Mouse (Mus musculus): Measurements from ENCODE around the gene Phactr3.
A peak's percentile ranks its signal among the peaks of the same experiment; 100 is the strongest.

Phactr3 gene

DNA sequence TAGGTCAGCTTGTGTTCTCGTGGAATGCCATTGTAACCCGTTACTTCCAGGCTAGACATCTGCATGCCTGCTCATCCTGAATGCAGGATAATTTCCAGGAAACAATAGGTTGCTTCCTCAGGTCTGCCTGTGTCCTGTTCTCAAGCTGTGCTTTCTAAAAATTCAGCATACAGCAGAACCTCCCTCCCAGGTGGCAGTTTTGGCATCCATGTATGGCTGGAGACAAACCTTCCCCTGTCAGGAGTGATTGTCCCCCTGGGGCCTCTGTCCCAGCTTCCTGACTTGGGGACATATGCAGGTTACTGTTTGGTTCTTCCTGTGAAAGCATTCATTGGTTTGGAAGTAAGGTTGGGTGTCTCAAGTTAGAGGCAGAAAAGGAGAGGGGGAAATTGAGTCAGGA is 74.7 kb downstream of the Phactr3 start:
- no peak for DNase-seq (ENCODE audit: low spot score in 2 of 2)

DNA sequence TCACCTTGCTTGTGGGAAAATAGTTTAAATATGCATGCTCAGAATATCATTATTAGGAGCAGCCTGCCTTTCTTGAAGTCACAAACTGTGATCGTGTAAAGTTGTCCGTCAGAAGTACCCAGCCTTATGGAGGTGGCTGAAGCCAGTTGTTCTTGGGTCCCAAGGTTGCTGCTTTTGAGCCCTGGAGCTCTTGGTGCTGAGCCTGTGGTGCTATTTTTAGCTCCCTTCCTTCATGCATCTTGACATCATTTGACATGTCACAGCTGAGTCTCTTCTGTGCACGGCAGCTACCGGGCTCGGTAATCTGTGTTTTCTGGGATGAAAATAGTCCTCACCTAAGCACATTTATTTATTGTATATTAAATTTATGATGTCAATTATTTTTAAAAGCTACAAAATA is 76.1 kb downstream of the Phactr3 start:
- no peak for DNase-seq (ENCODE audit: low spot score in 2 of 2)

DNA sequence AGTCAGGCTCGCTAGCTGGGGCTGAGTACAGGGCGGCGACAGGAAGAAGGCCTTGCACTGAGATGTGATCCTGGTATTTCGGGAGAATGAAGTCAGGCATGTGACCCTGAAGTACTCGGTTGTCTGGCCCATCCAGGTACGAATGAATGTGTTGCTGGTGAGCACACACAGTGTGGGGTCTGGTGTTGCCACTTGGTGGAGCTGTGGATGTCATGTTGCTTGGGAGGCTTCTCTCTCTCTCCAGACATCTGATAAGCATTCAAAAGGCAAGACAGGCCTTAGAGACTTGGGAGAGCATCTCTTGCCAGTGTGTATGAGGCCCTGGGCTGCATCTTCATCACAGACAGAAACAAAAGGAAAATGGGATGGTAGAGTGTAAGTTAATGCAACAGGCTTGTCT is 77.3 kb downstream of the Phactr3 start:
- DNase-seq (ENCODE audit: low spot score in 2 of 2), result no peak

DNA sequence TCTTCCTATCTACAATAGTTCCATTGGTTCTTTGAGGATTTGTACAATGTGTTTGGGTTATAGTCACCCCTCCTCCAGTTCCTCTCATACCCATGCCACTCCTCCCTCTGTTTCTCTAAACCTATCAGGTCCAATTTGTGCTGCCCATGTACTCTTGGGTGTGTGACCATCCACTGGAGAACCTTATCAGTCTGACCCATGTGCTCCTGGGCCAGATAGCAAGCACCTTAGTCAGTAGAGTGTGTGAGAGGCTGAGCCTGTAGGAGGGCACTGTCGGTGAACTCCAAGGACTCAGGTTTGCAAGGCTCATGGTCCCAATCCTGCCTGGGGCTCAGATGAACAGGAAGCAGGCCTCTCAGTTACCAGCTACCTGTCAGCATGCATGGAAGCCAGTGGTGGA is 78.8 kb downstream of the Phactr3 start:
- DNase-seq (ENCODE audit: low spot score in 2 of 2), result no peak

DNA sequence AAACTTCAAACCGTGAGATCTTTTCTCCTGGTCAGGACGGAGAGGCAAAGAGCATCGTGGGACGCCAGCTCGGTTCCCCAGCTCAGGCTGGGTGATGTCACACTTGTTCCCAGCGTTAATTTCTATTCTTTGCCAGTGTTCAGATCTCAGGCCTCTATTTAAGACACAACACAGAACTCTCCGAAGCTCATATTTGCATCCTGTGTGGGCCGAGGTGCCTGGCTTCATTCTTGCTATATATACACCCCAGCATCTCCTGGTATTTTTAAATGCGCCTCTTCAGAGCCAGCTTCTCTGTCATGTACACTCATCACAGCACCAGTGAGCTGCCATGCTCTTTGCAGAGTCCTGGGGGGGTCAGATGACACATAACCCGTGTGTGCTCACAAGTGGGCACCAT is 85.7 kb downstream of the Phactr3 start:
- peak; percentile 63 to 86 for DNase-seq (ENCODE audit: low spot score in 2 of 2)

DNA sequence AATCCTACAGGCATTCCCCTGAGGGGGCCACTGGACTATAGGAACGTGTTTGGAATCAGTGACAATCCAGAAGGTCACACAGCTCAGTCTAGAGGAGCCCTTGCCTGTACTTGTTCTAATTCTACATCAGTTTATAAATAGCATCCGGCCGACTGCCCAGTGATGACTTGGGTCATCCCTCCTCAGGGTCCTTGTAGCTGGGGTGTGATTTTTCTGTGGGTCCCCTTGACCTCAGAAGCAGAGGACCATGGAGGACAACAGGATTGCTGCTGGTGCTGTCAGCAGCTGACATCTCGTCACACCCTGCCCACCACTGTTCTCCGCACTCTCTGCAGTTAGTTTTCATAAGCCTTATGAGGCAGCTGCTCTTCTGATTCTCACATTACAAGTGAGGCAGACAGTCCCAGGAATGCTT is 89.4 kb downstream of the Phactr3 start:
- DNase-seq (ENCODE audit: low spot score in 2 of 2), result peak; percentile 51 to 59

DNA sequence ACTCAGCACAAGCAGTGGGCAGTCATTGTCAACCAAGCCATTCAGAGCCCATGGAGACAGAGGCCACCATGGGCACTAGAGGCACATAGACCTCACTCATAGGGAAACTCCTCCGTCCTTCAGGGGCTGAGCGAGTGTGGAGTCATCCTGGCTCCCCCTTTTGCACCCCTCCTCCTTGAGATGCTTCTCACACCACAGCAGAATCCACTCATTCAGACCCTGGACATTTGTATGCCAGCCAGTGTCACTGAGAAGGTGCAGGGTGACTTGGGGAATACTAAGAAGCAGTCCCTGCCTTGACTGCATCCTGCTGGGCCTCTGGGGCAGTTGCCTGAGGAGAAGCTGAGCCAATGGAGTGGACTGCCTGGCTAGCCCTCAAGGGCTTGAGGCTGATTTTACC is 95.1 kb downstream of the Phactr3 start:
- no peak for DNase-seq (ENCODE audit: low spot score in 2 of 2)

DNA sequence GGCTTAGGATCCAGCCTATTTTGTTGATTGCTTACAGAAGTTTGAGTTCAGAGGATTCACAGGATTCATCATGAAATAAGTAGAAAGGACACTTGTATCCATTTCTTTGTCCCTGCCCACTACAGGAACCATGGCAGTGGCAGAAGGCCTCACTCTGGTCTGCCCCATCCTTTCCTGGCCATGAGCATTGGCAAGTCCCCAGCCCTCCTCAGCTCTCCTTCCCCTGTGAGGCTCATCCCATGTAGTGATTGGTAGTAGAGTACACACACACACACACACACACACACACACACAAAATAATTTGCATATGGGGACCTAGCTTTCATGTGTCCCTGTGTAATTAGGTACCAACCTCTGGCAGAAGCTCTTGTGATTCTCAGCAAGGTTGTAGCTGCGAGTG is 95.8 kb downstream of the Phactr3 start:
- DNase-seq (ENCODE audit: low spot score in 2 of 2), result no peak

DNA sequence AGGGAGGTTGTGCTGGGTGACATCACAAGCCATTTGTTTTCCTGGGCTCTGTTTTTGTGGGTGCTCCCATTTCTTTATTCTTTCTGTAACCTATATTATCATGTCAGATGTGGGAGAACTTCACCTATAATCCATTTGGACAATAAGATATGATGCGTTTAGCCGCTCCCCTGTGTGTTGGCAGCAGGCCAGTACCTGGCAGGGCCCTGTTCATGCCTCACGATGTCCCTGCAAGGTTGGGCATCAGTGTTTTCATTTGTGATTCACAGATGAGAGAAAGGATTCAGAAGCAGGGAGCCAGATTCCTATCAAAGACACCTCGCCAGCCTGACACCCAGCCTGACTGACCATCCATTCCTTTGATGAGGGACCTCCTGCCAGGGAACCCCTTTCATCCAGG is 99.7 kb downstream of the Phactr3 start:
- no peak for DNase-seq (ENCODE audit: low spot score in 2 of 2)

DNA sequence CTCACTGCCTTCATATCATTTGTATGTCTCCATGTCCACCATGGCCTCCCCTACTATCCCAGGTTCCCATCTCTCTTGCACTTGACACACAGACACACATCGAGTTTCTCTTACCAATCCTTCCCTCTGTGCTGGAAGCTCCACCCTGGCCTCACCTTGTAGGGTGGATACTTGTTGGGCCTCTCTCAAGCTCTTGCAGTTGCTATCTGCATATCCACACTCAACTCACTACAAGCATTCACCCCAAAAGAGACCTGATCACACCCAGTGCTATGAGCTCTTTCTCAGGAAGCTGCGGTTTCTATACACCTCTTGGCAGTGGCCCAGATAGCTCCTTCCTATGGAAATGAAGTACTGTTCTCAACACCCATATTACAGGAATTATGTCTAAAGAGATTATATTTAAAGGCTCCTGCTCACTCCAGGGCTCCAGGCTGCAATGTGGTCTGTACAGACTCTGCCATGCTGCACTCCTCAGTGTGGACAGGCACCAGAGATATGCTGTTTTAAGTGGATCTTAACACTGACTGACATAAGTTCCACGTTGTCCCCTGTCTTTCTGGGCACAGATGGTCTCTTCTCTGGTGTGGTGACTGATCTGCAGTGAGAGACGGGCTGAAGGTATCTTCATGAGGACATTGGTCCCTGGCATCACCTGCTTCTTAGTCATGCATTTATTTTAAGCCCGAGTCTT is 100.8 kb downstream of the Phactr3 start:
- no peak for DNase-seq (ENCODE audit: low spot score in 2 of 2)

DNA sequence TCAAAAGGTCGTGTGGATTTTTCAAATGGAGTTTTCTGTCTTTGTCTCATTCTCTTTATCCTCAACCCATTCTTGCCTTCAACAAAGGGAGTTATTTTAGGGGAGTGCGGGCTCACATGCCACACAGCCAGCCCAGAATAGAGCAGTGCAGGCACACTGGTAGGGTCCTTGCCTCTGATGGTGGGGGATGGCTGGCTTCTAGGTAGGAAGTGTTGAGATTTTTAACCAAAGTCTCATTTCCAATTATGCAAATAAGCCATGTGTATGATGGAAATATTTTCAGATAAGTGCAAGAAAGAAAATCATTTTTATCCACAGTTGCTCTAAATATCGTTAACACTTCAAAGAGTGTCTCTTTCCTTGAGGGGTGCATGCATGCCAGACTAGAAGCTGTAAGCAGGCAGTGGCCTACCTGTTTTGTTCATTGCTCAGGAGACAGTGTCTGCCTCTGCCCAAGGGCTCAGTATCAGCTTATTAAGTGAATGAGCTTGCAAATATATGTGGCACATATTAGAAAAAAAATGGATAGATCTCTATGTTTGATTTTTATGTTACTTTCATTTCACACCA is 101.5 kb downstream of the Phactr3 start:
- DNase-seq (ENCODE audit: low spot score in 2 of 2), result peak in 1 of 2 experiments; percentile 66

DNA sequence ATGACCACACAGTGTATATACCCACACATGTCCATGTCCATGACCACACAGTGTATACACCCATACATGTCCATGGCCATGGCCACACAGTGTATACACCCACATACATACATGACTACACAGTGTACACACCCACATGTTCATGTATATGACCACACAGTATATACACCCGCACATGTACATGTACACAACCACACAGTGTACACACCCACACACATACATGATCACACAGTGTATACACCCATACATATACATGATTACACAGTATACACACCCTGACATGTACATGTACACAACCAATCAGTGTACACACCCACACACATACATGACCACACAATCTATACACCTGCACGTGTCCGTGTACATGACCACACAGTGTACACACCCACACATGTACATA is 102.2 kb downstream of the Phactr3 start:
- no peak for DNase-seq (ENCODE audit: low spot score in 2 of 2)

DNA sequence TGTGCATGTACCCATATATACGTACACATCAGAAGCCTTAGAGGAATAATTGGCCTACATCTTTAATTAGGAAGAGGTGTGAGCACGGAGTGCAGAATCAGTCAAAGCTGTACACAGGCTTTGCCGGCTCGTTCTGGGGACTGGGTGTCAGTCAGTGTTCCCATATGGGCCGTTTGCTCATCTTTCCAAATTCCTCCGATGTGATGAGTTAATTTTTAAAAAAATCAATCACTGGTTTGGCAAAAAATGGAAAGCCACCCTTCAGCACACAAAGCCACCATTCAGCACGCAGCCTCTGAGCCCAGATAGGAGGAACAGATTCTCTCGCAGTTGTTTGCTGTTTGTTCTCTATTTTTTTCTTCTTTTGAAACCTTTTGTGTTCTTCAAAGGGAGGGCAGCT is 110.5 kb downstream of the Phactr3 start:
- no peak for DNase-seq (ENCODE audit: low spot score in 2 of 2)

DNA sequence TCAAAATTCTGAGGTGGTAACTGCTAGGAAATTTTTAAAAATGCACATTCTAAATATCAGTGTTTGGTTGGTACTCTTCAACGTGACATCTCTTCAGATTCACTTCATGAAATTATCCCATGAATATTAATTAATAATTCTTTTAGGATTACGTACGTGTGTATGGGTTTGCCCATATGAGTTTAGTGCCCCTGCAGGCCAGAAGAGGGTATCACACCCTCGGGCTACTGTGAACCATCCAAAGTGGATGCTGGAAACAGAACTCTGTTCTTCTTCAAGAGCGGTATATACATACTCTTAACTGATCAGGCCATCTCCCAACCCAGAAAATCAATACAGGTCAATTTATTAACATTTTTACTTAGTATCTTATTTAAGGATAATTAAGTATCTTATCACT is 114.7 kb downstream of the Phactr3 start:
- DNase-seq (ENCODE audit: low spot score in 2 of 2), result no peak

DNA sequence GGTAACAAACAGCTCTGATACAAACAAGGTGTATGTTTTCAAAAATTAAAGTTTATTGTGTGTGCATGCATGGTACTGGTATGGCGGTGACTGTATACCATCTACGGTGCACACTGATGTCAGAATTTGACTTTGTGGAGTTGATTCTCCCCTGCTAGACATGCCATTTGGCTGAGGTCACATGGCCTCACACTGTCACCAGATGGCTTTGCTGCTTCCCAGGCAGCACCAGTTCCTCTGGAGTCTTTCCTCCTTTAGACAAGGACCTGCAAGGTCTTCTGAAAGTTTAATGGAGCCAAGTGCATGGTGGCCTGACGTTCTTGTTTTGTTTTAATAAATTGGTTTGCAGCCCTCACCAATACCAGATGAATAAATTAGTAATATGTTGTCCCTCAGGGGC is 118.3 kb downstream of the Phactr3 start:
- DNase-seq (ENCODE audit: low spot score in 2 of 2), result no peak

DNA sequence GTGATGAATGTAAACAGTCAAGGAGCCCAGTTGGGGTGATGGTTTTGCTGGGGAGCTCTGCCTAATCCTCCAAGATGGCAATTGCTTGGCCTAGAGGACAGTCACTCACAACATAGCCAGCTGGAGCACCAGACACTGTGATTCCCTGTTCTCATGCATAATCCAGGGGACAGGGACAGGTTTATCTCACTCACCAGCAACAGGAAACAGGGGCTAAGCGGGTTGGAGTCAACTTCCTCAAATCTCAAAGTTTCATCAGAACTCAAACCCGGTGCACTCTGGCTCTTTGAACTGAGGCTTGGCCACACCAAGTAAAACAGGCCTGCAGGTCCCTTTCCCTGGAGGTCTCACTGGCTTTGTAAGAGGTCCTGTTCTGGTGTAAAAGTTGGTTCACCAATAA is 119.7 kb downstream of the Phactr3 start:
- no peak for DNase-seq (ENCODE audit: low spot score in 2 of 2)

DNA sequence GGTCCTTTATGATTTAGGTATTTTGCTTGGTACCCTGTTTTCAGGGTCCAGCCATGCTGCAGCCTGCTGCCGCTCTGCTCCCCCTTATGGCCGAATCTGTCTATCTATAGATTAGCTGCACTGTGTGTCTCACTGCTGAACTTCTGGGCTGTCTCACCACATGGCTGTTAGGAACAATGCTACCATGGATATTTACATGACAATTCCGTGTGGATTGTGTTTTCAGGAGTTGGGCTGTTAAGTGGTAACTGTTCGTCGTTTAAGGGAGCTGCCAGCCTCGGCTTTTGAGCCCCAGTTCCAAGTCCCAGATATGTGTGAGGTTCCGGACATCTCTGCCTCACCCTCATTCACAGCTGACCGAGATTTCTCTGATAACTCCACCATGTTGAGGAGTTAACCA is 122.1 kb downstream of the Phactr3 start:
- no peak for DNase-seq (ENCODE audit: low spot score in 2 of 2)

DNA sequence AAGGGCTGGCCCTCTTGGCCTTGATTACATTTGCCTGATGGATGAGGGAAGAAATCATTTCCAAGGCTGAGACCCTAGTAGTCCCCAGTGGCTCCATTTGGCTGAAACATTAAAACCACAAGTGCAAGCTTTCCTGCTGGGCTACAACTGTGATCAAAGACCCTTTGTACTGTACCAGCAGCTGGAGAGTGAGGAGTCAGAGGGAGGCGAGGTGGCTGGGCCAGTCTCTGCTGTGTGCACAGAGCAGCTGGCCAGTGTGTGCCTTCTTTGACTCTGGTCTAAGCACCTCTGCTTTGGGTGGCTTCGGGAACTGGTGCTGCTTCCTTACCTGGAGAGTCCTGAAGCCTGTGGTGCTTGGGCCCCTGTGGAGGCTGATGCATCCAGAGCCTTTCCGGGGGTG is 122.6 kb downstream of the Phactr3 start:
- no peak for DNase-seq (ENCODE audit: low spot score in 2 of 2)

DNA sequence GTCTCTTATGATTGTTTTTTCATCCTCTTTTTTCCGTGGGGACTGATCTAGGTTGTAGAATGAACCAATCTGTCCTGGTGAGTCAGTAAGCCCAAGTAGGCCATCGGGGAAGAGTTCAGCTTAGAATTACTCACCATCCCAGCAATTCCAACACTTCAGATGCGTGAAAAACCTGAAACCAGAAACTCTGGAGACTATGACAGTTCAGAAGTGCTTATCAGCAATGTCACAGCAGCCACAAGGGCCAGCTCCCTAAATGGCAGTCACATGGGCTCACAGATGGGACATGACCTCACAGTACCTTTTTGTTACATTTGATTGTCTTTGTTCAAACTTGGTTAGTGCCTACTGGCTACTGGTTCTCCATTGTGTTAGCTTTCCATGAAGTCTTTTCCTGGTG is 124.2 kb downstream of the Phactr3 start:
- no peak for DNase-seq (ENCODE audit: low spot score in 2 of 2)

DNA sequence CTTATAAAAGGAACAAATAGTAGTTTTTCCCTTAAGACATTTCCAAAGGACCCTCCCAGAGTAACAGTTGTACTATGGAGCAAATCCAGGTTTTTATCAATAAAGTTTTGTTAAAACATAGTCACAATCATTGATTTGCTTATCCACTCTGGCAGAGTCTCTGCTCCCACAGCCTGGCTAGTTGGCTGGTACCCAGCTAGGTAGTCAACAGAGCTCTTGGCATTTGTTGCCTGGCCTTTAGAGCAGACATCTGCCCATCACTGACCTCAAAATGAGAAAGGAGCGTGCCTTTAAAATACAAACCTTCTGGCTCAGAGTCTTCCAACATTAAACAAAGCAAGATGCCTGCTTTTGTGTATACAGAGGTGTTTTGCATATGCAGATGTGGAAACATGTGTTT is 126.1 kb downstream of the Phactr3 start:
- DNase-seq (ENCODE audit: low spot score in 2 of 2), result no peak

DNA sequence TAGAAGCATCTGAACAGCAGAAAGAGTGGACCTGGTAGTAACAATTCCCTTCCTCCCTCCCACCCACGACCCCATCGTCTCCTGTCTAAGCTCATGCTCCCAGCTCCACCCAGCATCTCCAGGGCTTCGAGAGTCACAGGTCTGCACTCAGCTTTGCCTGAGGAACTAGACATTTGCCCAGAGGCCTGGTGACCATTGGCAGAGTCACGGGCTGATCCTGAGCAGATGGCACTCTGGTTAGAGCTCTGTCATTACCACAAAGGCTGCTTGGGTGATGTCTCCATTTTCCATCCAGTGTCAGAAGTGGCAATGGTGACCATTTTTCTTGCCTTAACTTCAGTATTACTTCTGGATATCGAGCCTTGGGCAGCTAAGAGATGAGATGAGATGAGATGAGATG is 127.1 kb downstream of the Phactr3 start:
- DNase-seq (ENCODE audit: low spot score in 2 of 2), result no peak

DNA sequence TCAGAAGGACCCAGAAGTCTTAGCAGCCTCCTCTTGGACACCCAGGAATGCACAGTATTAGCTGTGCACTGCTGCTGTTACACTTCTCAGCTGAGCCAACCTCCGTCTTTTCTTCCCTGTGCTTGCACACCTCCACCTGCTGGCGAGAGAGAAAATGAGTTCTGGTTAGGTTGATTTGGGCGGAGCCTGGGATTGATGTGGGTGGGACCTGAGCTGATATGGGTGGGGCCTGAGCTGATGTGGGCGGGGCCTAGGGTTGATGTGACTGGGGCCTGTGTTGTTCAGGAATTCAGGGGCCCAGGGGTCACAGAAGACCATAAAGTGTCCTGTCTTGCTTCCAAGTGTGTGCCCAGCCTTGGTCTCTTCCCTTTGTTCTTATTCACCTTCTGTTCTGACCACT is 128.0 kb downstream of the Phactr3 start:
- no peak for DNase-seq (ENCODE audit: low spot score in 2 of 2)

DNA sequence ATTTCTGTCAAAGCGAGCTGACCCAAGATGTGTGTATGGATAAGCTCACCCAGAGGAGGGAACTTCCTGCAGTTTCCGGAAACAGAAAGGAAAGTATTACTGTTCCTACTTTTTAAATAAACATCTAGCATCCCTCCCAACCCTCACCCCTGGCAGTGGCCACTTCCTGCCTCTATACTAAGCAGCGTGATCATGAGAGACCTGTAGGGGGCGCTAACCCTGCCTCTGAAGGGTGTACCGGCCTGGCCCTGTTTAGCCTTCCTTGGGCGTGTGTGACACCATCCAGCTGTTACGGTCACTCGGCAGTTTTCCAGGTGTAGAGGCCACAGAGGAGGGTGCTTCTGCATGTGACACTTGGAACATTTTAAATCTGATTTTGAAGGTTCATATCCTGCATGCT is 128.5 kb downstream of the Phactr3 start:
- no peak for DNase-seq (ENCODE audit: low spot score in 2 of 2)
